Mouse (Mus musculus) liver, adult 2 months (tissue): ENCODE measurements at regions not wholly inside any gene's neighbourhood (a gene's known extent, or its start where the extent isn't known, plus 50 kb on each side); places are given as distances from the start of the nearest gene placed in this dataset.

Experiments
- CTCF ChIP-seq: fragments of 200-500 bp; IDR thresholded peaks from 2 replicates; pipeline ENCODE4 v1.5.1; 2011; ENCODE audit warnings: low read depth, low read length, control low read depth
- POLR2A ChIP-seq: fragments of 200-500 bp; IDR thresholded peaks from 2 replicates; pipeline ENCODE4 v1.6.1; 2011; ENCODE audit warnings: low read length, control low read depth; ENCODE audit not compliant: insufficient read depth; ENCODE audit errors: extremely low read depth

DNA sequence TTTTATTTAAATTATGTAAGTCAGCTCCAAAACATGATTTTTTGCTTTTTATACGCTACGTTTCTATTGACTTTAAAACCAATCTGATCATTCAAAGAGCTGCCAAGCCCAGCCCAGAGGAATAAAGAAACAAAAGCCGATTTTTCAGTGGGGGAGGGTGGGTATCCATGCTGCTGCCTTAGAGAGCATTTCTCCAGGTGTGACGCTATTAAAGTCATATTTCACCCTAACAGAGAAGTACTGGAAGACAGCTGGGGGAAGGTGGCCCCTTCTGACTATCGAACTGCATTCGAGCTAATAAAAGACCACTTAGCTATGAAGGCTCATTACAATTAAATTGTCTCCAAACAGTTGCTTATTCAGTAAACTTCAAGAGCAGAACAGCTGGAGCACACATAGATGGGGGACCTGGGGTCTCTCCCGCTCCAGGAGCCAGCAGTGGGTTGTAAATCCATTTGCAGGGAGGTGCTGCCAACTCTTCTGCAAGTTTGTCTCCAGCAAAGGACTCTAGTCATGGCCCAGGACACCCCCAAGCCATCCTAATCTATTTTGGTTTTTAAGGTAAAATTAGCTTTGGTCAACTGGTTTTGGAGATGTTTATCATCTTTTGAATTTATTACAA, 336.5 kb downstream of the Ets1 start:
- TF ChIP-seq POLR2A (no peak), CTCF (no peak)
